Mouse (Mus musculus) urinary bladder, postnatal 14 days (tissue): ENCODE measurements at regions not wholly inside any gene's neighbourhood (a gene's known extent, or its start where the extent isn't known, plus 50 kb on each side); places are given as distances from the start of the nearest gene placed in this dataset.
A peak's percentile ranks its signal among the peaks of the same experiment; 100 is the strongest.

Experiments
- DNase-seq: peaks from one replicate; pipeline ENCODE4 v3.0.0; 2021; ENCODE audit warnings: low spot score

DNA sequence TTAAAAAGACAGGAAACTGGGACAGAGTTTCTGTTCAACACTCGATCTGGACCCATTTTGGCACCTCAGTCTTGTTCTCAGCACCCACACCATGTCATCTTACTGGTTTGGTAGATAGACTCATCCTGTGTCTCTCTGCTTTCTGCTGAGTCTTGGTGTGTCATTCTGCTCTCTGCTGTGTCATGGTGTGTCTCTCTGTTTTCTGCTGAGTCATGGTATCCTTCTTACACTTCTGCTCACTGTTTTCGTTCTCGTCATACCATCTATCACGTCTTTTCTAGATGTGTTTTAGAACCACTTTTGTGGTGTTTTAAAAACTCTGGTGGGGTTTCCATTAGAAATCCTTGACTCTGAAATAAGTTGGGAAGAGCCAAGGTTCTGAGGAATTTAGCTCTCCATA, 393.7 kb upstream of the Adamts16 start:
- no peak for DNase-seq

DNA sequence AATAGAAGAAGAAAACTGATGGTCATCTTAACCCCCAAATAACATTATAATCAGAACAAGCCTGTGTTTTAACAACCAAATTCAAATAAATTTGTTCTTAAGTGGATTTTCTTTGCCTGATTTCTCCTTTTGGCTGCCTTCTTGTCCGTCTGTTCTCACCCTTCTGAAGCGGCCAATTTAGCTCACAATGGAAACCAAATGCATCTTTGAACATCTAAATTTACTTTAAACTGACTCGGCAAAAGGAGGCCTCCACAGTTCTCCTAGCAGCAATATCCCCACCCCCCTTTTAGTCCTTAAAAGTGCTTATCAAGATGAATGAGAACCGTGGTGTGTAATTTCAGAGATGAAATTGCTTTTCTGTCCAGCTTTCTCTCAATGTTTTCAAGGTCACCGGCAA, 389.6 kb upstream of the Adamts16 start:
- no peak for DNase-seq

DNA sequence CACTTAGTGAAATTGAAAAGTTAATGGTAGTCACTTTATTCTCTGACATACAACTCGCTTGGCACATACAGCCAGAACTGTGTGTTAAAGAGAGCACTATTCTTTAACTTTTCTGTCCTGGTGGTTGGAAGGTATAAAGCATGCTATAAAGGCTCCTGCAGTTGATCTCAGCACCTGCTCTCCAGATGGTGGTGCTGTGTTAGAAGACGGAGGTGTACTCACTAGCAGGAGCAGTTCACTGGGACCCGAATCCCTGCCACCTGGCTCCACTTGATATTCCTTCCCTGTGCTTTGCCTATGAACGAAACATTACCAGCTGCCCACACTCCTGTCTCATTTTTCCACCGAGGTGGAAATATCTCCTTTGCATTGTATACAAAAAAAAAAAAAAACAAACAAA, 373.2 kb upstream of the Adamts16 start:
- no peak for DNase-seq

DNA sequence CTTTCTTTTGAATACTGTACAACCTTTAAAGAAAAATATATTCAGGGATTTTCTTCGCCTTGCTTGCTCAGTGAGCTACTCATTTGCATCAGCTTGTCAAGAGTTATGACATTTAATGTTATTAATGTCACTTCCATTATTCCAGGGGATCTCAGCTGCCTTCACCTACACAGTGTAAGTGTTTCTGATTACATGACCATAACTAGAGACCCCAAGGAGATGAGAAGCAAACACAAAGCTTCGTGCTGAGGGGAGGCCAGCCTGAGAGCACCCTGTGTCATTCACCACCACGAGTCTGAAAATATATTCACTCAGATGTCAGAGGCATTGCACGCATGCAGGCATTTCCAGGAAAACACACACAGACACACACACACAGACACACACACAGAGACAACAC, 369.8 kb upstream of the Adamts16 start:
- no peak for DNase-seq

GRCm38 (mm10) chr13:71210658-71211251, 369.1 kb upstream of the Adamts16 start:
- DNase-seq = no peak

GRCm38 (mm10) chr13:71205708-71206107, 364.1 kb upstream of the Adamts16 start:
- no peak for DNase-seq

- DNase-seq = no peak
These were observed 359.0 kb upstream of the Adamts16 start for GRCm38 (mm10) chr13:71200656-71201055.

DNA sequence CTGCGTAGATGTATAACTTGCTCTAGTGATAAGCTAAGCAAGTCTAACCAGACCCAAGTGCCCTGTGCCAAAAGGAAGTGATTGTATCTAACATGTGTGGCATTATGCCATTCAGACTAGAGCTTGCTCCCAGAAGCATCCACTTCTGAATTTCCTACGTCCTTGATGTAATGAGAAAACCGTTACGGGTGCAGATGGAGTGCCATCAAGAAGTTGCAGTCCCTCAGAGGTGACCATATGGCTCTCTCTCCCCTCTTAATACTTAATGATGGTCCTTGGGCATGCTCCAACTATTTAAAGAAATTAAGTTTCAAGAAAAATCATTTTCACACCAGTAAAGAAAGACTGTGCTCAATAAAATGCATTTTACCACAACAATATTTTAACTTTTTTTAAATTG, 354.1 kb upstream of the Adamts16 start:
- peak; percentile 48 for DNase-seq

DNA sequence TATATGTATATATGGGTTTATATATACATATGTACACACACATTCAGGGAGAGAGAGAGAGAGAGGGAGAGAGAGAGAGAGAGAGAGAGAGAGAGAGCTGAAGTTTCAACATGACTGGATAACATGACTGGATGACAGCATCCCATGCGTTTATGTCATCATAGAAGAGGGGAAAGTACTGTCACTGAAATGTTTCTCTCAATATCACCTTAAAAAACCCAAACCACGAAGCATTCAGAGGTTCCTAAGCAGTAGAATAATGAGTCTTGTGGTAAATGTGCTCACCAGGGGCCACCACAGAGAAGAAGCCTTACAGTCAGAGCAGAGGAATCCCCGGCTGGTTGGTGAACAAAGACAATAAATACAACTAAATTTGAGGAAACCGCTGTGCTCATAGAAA, 342.9 kb upstream of the Adamts16 start:
- DNase-seq = no peak

- DNase-seq = no peak
These were observed 337.5 kb upstream of the Adamts16 start for GRCm38 (mm10) chr13:71179083-71179482.

- no peak for DNase-seq
These were observed 332.7 kb upstream of the Adamts16 start for GRCm38 (mm10) chr13:71174335-71174734.

- no peak for DNase-seq
These were observed 324.6 kb upstream of the Adamts16 start for GRCm38 (mm10) chr13:71166226-71166625.

DNA sequence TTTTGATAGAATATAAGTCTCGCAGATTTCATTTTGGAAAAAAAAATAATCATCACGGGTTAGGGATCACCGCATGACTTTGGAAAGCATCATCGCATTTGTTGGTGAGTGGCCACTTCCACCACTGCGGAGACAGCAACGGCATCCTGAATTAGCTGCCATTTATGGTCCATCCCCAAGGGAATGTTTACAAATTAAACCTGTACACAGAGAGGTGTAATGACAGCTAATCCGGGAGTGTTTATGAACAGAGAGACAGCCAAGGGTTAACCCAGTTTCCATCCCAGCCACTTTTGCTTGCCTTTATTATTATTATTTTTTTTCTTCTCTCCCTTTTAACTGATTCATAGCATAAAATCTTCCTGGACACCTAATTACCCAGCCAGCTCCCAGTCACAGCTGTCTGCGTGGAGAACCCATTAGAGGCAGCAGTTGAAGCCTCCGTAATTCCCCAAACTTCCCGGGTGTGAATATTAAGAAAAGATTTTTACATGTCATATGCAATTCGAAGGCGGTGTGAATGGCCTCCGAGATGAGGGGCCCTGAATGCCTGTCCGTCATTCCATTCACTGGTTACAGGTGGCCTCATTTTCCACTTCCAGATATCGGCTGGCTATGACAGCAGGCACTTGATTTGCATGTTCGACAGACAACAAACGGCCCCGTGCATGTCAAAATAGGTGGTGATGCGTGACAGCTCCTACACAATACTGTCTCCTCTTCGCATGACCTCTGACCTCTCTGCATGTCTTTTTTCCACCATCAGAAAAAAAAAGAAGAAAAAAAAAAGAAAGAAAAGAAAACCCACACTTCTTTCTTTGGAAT, 323.7 kb upstream of the Adamts16 start:
- no peak for DNase-seq

GRCm38 (mm10) chr13:71164012-71164411, 322.4 kb upstream of the Adamts16 start:
- no peak for DNase-seq

GRCm38 (mm10) chr13:71162952-71163351, 321.3 kb upstream of the Adamts16 start:
- DNase-seq = no peak

DNA sequence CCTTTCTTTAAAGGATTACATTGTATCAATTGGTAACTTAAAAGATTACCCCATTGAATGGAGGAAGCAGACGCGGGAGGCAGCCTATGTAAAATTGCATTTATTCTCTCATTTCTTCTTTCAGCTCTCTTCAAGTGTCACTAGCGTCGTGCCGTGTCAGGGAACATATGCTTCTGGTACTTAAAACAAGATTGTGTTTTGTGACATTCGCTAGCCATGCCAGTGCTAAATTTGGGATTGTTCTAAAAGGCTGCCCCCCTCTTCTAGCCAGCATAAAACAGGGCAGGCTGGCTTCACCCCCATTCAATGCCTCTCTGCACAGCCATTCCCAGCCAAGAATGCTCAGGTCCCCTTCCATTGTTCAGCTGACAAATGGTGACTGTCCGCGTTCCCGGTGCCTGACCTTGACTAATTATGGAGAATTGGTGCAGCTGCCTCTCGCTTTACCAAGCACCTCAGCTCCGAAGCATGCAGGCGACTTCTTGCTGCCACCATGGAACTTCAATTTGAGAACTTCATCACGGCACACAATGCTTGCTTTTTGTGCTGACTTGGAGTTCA, 316.8 kb upstream of the Adamts16 start:
- DNase-seq = no peak

DNA sequence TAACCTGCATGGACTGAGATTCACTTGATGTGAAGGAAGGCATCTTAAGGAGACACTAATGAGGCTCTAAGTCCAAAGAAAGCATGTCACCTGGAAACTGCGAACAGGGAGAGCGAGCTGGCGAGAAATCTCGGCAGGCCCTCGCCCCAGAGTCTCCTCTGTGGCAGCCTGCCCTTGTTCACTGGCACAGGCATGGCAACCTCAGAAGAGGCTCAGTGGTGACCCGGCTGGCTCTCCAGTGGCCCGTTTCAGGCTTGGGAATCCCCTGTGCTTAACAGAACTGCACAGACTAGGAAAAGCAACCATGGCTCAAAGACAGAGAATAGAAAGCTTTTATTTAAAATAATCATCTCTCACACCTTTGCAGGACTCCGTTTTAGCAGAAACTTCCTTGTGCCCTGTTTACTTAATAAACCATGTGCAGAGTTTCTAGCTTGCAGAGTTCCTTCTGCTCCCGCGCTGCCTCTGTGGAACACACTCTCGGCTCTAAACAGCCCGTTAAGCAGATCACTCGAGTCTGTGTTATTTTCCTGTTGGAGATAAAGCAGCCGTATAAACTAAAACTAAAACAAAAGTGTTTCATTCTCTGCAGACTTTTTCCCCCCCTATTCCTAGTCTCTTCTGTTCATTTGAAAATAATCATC, 316.2 kb upstream of the Adamts16 start:
- DNase-seq = no peak

DNA sequence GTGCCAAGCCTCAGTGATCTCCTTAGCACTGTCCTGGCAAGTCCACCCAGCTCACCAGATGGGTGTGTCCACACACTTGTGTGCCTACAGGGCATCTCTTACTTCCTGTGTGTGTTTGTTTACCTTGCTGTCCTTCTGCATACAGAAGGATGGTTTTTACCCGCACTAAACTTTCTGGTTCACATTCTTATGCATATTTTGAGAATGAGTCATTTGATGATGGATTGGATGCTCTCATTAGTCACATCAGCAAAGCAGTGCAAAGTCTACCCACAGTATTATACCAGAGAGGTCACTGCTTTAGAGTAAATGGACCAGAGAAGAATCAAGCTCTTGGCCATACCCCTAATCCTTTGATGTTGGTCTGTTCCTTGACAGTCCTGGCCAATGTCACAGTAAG, 308.5 kb upstream of the Adamts16 start:
- no peak for DNase-seq

DNA sequence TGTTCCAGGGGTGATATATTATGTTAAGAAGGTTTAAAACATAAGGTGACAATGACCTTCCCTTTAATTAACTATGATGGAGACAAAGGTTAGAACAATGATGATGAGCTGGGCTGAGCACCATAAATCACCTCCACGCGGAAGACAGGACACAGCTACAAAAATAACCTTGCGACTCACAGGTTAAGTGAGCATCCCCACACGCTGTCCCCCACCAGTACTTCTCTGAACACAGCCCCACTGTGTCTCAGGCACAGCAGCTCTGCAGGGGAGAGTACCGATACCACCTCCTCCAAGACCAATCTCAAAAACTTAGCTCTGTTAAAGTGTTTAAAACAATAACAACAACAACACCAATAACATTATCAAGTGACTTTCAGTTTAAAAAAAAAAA, 307.7 kb upstream of the Adamts16 start:
- DNase-seq = no peak

- no peak for DNase-seq
These were observed 307.1 kb upstream of the Adamts16 start for GRCm38 (mm10) chr13:71148491-71149302.

DNA sequence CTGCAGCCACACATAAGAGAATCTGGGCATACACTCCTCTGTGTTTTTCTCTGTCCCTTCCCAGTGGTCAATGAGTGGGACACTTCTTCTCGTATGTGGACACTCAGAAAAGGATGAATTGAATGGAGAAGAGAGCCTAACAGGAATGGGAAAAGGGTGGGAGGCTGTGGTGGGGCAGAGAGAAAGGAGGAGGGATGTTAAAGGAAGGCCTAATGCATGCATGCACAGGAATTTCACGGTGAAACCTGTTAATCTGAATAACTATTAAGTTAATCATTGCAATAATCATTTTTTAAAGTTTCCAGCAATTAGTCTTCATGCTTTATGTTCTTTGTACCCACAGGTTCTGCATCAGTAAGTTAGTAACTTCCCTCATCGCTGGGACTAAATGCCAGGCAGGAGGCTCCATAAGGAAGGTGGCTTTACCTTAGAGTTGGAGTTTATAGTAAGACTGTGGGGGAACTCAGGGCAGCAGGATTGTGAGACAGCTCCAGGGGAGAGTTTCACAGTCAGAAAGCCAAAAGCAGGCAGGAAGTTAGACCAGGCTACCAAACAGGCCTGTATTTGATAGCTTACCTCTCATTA, 305.3 kb upstream of the Adamts16 start:
- no peak for DNase-seq
